Mouse (Mus musculus): ENCODE measurements around the gene Rab21. TPM values are rescaled to one million over a fixed set of nuclear protein-coding genes. Genes with fewer than 3 reads are reported as not detected.

Rab21 gene
- polyA plus RNA-seq, 1 experiment from 2014 or later = 13.5 TPM

GRCm38 (mm10) chr10:115349029-115349428 is 33.6 kb upstream of the Rab21 start:
- Histone ChIP-seq H3K9me3 (no peaks in the 10 kb centered on the region), H3K4me1 (replicated peaks) (no peaks in the 10 kb centered on the region), H3K27me3 (no peaks in the 10 kb centered on the region), H3K9ac (no peak overlapping the region), H3K4me2 (no peak overlapping the region), H3K36me3 (peaks cover 9% of the 10 kb centered on the region; the same call in 1 of the 2 replicates), H3K4me3 (no peak overlapping the region), H3K27ac (replicated peaks) (no peak overlapping the region)
- WGBS = 62% methylated on average over 10 of the region's 10 CpGs
- ATAC-seq (ENCODE audit: low FRiP score, low read depth) = peak; percentile 66; the same call in 1 of the 2 replicates

- H3K27me3 ChIP-seq = no peaks in the 10 kb centered on the region
- no peak overlapping the region for H3K9ac ChIP-seq
- no peaks in the 10 kb centered on the region for H3K9me3 ChIP-seq
- no peak overlapping the region for H3K4me3 ChIP-seq
- H3K4me1 ChIP-seq (replicated peaks) = no peaks in the 10 kb centered on the region
- WGBS = 87% methylated on average over 6 of the region's 6 CpGs
- peaks cover 9% of the 10 kb centered on the region for H3K36me3 ChIP-seq
- no peak for ATAC-seq (ENCODE audit: low FRiP score, low read depth)
- H3K4me2 ChIP-seq = no peak overlapping the region
- H3K27ac ChIP-seq (replicated peaks) = no peak overlapping the region
Measured at GRCm38 (mm10) chr10:115348131-115348530, 32.7 kb upstream of the Rab21 start.

- no peak overlapping the region for H3K4me2 ChIP-seq
- H3K27me3 ChIP-seq = no peaks in the 10 kb centered on the region
- no peak for ATAC-seq (ENCODE audit: low FRiP score, low read depth)
- H3K9me3 ChIP-seq = no peaks in the 10 kb centered on the region
- H3K4me3 ChIP-seq = no peak overlapping the region
- H3K4me1 ChIP-seq (replicated peaks) = no peaks in the 10 kb centered on the region
- no peak overlapping the region for H3K9ac ChIP-seq
- peaks cover 22% of the 10 kb centered on the region for H3K36me3 ChIP-seq
- no peak overlapping the region for H3K27ac ChIP-seq (replicated peaks)
Measured at GRCm38 (mm10) chr10:115346444-115346843, 31.1 kb upstream of the Rab21 start.

GRCm38 (mm10) chr10:115342771-115343425 is 27.5 kb upstream of the Rab21 start:
- Histone ChIP-seq H3K9ac (no peak overlapping the region), H3K27me3 (no peaks in the 10 kb centered on the region), H3K4me1 (replicated peaks) (no peaks in the 10 kb centered on the region), H3K4me3 (no peak overlapping the region), H3K4me2 (no peak overlapping the region), H3K27ac (replicated peaks) (no peak overlapping the region), H3K9me3 (no peaks in the 10 kb centered on the region), H3K36me3 (peaks cover 39% of the 10 kb centered on the region)
- no peak for ATAC-seq (ENCODE audit: low FRiP score, low read depth)
- WGBS = 87% methylated on average over 4 of the region's 4 CpGs

GRCm38 (mm10) chr10:115339820-115340328 is 24.5 kb upstream of the Rab21 start:
- H3K36me3 ChIP-seq = peaks cover 30% of the 10 kb centered on the region
- WGBS = 92% methylated on average over 7 of the region's 7 CpGs

GRCm38 (mm10) chr10:115336901-115337300 is 21.5 kb upstream of the Rab21 start:
- Histone ChIP-seq H3K4me1 (replicated peaks) (no peaks in the 10 kb centered on the region), H3K9me3 (no peaks in the 10 kb centered on the region), H3K4me3 (no peak overlapping the region), H3K4me2 (no peak overlapping the region), H3K27ac (replicated peaks) (no peak overlapping the region), H3K36me3 (peaks cover 20% of the 10 kb centered on the region), H3K27me3 (no peaks in the 10 kb centered on the region), H3K9ac (no peak overlapping the region)
- WGBS = 87% methylated on average over 4 of the region's 4 CpGs
- ATAC-seq (ENCODE audit: low FRiP score, low read depth) = no peak

More at GRCm38 (mm10) chr10:115339820-115340328, 24.5 kb upstream of the Rab21 start:
- no peak for ATAC-seq (ENCODE audit: low FRiP score, low read depth)
- no peaks in the 10 kb centered on the region for H3K9me3 ChIP-seq
- no peak overlapping the region for H3K4me2 ChIP-seq
- H3K4me3 ChIP-seq = no peak overlapping the region
- H3K27ac ChIP-seq (replicated peaks) = no peak overlapping the region
- no peaks in the 10 kb centered on the region for H3K4me1 ChIP-seq (replicated peaks)
- no peak overlapping the region for H3K9ac ChIP-seq
- no peaks in the 10 kb centered on the region for H3K27me3 ChIP-seq

GRCm38 (mm10) chr10:115333528-115333927 is 18.1 kb upstream of the Rab21 start:
- no peak overlapping the region for H3K4me2 ChIP-seq
- no peak overlapping the region for H3K27ac ChIP-seq (replicated peaks)
- no peak overlapping the region for H3K9ac ChIP-seq
- H3K27me3 ChIP-seq = no peaks in the 10 kb centered on the region
- peaks cover 4% of the 10 kb centered on the region; the same call in 1 of the 2 replicates for H3K36me3 ChIP-seq
- no peak overlapping the region for H3K4me3 ChIP-seq
- ATAC-seq (ENCODE audit: low FRiP score, low read depth) = no peak
- 79% methylated on average over 9 of the region's 9 CpGs for WGBS
- H3K9me3 ChIP-seq = no peaks in the 10 kb centered on the region
- H3K4me1 ChIP-seq (replicated peaks) = no peaks in the 10 kb centered on the region

- H3K4me3 ChIP-seq = no peak overlapping the region
- 90% methylated on average over 4 of the region's 4 CpGs for WGBS
- ATAC-seq (ENCODE audit: low FRiP score, low read depth) = no peak
Measured at GRCm38 (mm10) chr10:115332997-115333396, 17.6 kb upstream of the Rab21 start.

GRCm38 (mm10) chr10:115332420-115332952 is 17.1 kb upstream of the Rab21 start:
- Histone ChIP-seq H3K9me3 (no peaks in the 10 kb centered on the region), H3K4me3 (no peak overlapping the region), H3K27me3 (no peaks in the 10 kb centered on the region), H3K27ac (replicated peaks) (no peak overlapping the region), H3K4me2 (no peak overlapping the region), H3K36me3 (no peaks in the 10 kb centered on the region), H3K4me1 (replicated peaks) (no peaks in the 10 kb centered on the region), H3K9ac (no peak overlapping the region)
- WGBS = 90% methylated on average over 8 of the region's 8 CpGs
- no peak for ATAC-seq (ENCODE audit: low FRiP score, low read depth)

More at GRCm38 (mm10) chr10:115332997-115333396, 17.6 kb upstream of the Rab21 start:
- Histone ChIP-seq H3K4me1 (replicated peaks) (no peaks in the 10 kb centered on the region), H3K36me3 (peaks cover under 1% of the 10 kb centered on the region; the same call in 1 of the 2 replicates), H3K9me3 (no peaks in the 10 kb centered on the region), H3K27me3 (no peaks in the 10 kb centered on the region), H3K27ac (replicated peaks) (no peak overlapping the region), H3K9ac (no peak overlapping the region), H3K4me2 (no peak overlapping the region)

- ATAC-seq (ENCODE audit: low FRiP score, low read depth) = no peak
- H3K27me3 ChIP-seq = no peaks in the 10 kb centered on the region
Measured at GRCm38 (mm10) chr10:115329010-115329530, 13.7 kb upstream of the Rab21 start.

GRCm38 (mm10) chr10:115328514-115328913 is 13.1 kb upstream of the Rab21 start:
- no peak for ATAC-seq (ENCODE audit: low FRiP score, low read depth)
- WGBS = 81% methylated on average over 6 of the region's 6 CpGs

More at GRCm38 (mm10) chr10:115329010-115329530, 13.7 kb upstream of the Rab21 start:
- Histone ChIP-seq H3K4me2 (no peak overlapping the region), H3K4me1 (replicated peaks) (no peaks in the 10 kb centered on the region), H3K36me3 (no peaks in the 10 kb centered on the region), H3K27ac (replicated peaks) (no peak overlapping the region), H3K9ac (no peak overlapping the region), H3K9me3 (no peaks in the 10 kb centered on the region), H3K4me3 (no peak overlapping the region)
- WGBS = 82% methylated on average over 3 of the region's 3 CpGs

GRCm38 (mm10) chr10:115323295-115323694 is 7.9 kb upstream of the Rab21 start:
- Histone ChIP-seq H3K9ac (no peak overlapping the region), H3K4me3 (no peak overlapping the region), H3K27me3 (no peaks in the 10 kb centered on the region), H3K4me2 (no peak overlapping the region), H3K36me3 (no peaks in the 10 kb centered on the region), H3K4me1 (replicated peaks) (no peaks in the 10 kb centered on the region), H3K9me3 (no peaks in the 10 kb centered on the region), H3K27ac (replicated peaks) (no peak overlapping the region)
- WGBS = 9% methylated on average over 6 of the region's 6 CpGs
- ATAC-seq (ENCODE audit: low FRiP score, low read depth) = no peak

More at GRCm38 (mm10) chr10:115328514-115328913, 13.1 kb upstream of the Rab21 start:
- Histone ChIP-seq H3K27ac (replicated peaks) (no peak overlapping the region), H3K36me3 (no peaks in the 10 kb centered on the region), H3K27me3 (no peaks in the 10 kb centered on the region), H3K9me3 (no peaks in the 10 kb centered on the region), H3K9ac (no peak overlapping the region), H3K4me2 (no peak overlapping the region), H3K4me3 (no peak overlapping the region), H3K4me1 (replicated peaks) (no peaks in the 10 kb centered on the region)
